In the genomic region with DNA sequence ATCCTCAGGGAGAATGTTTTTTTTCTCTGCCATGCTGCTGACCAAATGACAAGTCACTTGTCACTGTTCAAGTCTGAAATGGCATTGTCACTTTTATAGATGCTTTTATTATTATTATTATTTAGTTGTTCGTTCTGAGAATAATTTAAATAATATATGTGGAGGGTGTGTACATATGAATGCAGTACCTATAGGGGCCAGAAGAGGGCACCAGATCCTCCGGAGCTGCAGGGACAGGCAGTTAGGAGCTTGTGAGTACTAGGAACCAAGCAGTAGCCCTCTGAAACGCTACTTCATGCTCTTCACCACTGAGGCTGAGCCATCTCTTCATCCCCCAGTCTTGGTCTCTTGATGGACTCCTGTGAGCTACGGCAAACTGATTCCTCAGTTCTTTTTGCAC, we compare ENCODE assay signal across 10 mouse cellular contexts.
DNase-seq lines count a peak whose midpoint lies in the region; ATAC-seq and TF ChIP-seq lines count a peak whose summit lies in the region.
"Had no signal": no experiment of that assay in that cellular context is flagged by ENCODE, and none has a peak within 500 bp of the region (broad histone marks: within the 10 kb centered on the region; RNA-seq: fewer than 3 reads in every experiment).

No protein-coding gene starts in this region.

- no peak for DNase-seq in forebrain, postnatal 0 days
- DNase-seq in spleen, adult 12 weeks (ENCODE audit: low spot score): peak; percentile 18
- no peak for DNase-seq in spleen, postnatal 36 days (ENCODE audit: low spot score in 2 of 2)
- DNase-seq in lung, postnatal 10 days: peak; percentile 36
- no peak for DNase-seq in right cerebral cortex, postnatal 10 days (ENCODE audit: low spot score in 2 of 2)
- DNase-seq in ovary, postnatal 14 days (ENCODE audit: low spot score): no peak
- DNase-seq in gastrocnemius, postnatal 36 days: no peak

- H3K9ac ChIP-seq in forebrain, postnatal 0 days: no peak overlapping the region
- no peak overlapping the region for H3K9ac ChIP-seq in forebrain, embryonic 12.5 days
- H3K9ac ChIP-seq: stomach, embryonic 15.5 days had no signal

- H3K4me2 ChIP-seq in forebrain, postnatal 0 days (ENCODE audit: low read depth): no peak overlapping the region
- no peak overlapping the region for H3K4me2 ChIP-seq in forebrain, embryonic 12.5 days
- H3K4me2 ChIP-seq: stomach, embryonic 15.5 days had no signal

- H3K27me3 ChIP-seq in forebrain, postnatal 0 days (ENCODE audit: insufficient read depth, low read length): no peaks in the 10 kb centered on the region
- no peaks in the 10 kb centered on the region for H3K27me3 ChIP-seq in forebrain, embryonic 12.5 days
- H3K27me3 ChIP-seq: stomach, embryonic 15.5 days had no signal

- H3K27ac ChIP-seq in forebrain, postnatal 0 days (ENCODE audit: low read depth, low read length): no peak overlapping the region
- H3K27ac ChIP-seq in forebrain, embryonic 12.5 days: no peak overlapping the region

- 71% methylated on average over 4 of the region's 4 CpGs for WGBS in forebrain, postnatal 0 days
- WGBS in forebrain, embryonic 12.5 days: 71% methylated on average over 4 of the region's 4 CpGs

- H3K9me3 ChIP-seq in forebrain, postnatal 0 days (ENCODE audit: low read length): no peaks in the 10 kb centered on the region
- peaks cover 3% of the 10 kb centered on the region; the same call in 1 of the 2 replicates for H3K9me3 ChIP-seq in forebrain, embryonic 12.5 days
- H3K9me3 ChIP-seq: stomach, embryonic 15.5 days had no signal

- H3K4me1 ChIP-seq in forebrain, postnatal 0 days (ENCODE audit: insufficient read depth): 0 out of 2 replicates have a peak, but pooled peaks cover 9% of the 10 kb centered on the region
- H3K4me1 ChIP-seq in forebrain, embryonic 12.5 days: peaks cover 14% of the 10 kb centered on the region; the same call in 1 of the 2 replicates

- TF ChIP-seq CTCF in forebrain, postnatal 0 days (IDR thresholded peaks at IDR 0.05; ENCODE audit: low read depth): peak; percentile 52

- ATAC-seq in forebrain, postnatal 0 days: no peak
- ATAC-seq in forebrain, embryonic 12.5 days (ENCODE audit: low FRiP score): no peak

- H3K4me3 ChIP-seq in forebrain, postnatal 0 days (ENCODE audit: low read depth, low read length): no peak overlapping the region
- no peak overlapping the region for H3K4me3 ChIP-seq in forebrain, embryonic 12.5 days (replicated peaks)
- H3K4me3 ChIP-seq: erythroblast, embryonic 14.5 days; stomach, embryonic 15.5 days had no signal

- H3K36me3 ChIP-seq in forebrain, postnatal 0 days (ENCODE audit: insufficient read depth): peaks cover 8% of the 10 kb centered on the region
- peaks cover 22% of the 10 kb centered on the region for H3K36me3 ChIP-seq in forebrain, embryonic 12.5 days (replicated peaks)

- intact Hi-C loops in gastrocnemius, postnatal 36 days (cut with DNase I): no loop called here

Comparison
In these comparisons a context has a peak if more than half of its experiments do, and no peak if none do; other contexts are left out.
1. DNase-seq: peak in spleen, adult 12 weeks (single experiment) and lung, postnatal 10 days (single experiment); none in forebrain, postnatal 0 days (single experiment), spleen, postnatal 36 days (0 of 2), right cerebral cortex, postnatal 10 days (0 of 2), ovary, postnatal 14 days (single experiment) and gastrocnemius, postnatal 36 days (0 of 2).